Mouse (Mus musculus): ENCODE results near the gene Tacc2. TPM values are rescaled to one million over a fixed set of nuclear protein-coding genes. Genes with fewer than 3 reads are reported as not detected.
A peak's percentile ranks its signal among the peaks of the same experiment; 100 is the strongest.
"Not testable (repeated sequence)": the region's sequence is repeated elsewhere in the genome, so short reads cannot be mapped to it uniquely, and the experiment has no call there.

The Tacc2 gene
- total RNA-seq, 2 experiments from 2014 or later: 208 to 286 TPM

DNA sequence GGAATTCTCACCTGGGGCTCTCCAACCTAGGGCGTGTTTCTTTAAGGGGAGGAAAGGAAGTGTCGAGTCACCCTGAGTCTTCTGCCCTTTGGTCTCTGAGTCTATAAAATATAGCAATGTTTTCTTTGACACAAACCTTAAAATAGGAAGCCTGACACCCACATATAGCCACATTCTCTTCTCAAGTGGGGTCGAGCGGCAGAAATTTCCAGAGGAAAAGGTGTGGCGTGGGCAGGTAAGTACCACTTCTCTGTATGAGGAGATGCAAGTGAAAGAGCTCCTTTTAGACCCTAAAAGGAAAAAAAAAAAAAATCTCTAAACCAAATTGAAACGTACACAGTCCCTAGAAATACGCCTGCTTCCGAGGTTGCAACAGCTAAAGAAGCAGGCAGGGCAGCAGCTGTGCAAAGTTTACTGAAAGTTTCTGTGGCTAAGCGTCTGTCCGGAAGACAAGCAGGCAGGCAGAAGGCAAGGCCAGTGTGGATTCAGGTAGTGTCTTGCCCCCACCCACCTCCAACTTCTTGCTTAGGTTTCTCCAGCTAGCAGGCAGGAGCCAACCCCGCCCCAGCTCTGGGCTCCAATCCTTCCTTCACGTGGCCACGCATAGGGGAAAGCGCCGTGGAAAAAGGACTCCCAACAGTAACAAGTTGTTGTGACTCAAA lies 68.2 kb downstream of the Tacc2 start:
- intact Hi-C loops (cut with DNase I): no loop called here

DNA sequence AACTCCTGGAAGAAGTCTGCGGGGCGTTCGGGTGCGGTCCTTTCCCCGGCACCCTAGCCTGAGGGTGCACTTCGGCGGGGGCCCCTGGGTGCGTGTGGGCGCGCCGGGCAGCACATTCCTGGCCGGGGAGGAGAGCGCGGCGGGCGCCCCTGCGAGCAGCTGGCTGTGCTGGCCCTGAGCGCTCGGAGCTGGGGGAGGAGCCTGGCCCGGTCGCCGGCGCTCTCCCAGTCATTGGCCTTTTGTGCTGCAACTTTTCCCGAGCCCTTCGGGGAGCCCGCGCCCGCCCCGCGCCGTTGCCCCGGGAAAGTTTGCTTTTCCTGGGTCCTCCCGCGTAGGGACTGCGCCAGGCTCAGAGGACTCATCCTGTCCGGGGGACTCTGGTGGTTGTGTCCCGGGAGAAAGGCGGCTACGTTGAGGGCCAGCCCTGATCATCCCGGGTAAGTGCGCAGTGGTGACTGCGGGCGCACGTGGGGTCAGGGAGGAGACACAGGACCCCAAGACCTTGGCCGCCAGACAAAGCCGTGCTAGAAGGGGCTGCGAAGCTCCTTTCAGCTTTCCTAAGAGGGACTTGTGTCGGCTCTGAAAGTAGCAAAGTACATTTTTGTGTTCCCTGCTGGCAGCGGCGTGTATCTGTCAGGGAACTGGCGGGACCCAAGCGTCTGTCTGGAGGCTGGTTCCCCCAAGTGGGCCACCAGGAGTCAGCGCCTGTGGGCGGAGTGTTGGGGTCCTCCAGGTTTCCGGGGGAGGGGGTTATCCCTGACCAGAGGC lies 68.9 kb downstream of the Tacc2 start:
- DNase-seq: peak; percentile 88 to 90

More for the DNA sequence above, 68.2 kb downstream of the Tacc2 start:
- no peak for DNase-seq

DNA sequence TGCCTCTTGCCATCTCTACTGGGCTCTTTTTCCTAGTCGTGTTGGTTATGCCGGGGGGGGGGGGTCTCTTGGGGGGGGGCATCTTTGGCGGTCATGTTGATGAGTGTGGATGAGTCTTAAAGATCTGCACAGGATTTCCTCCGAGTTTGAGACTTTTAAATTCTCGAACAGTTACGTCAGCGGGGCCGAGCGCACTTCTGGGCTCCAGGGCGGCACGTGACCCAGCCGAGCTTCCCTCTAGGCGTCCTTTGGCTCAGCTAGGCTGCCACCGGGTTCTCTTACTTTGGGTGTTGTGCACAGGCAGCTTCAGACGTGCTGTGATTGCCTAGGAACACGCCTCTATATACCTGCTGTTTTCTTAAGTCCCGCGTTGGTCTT lies 69.5 kb downstream of the Tacc2 start:
- peak; percentile 86 to 90 for DNase-seq
- intact Hi-C loops (cut with DNase I): loop anchor here (2.0 kb wide), 1 partner anchor 22 kb away; no protein-coding TSS in a partner anchor

More for the DNA sequence above, 68.9 kb downstream of the Tacc2 start:
- intact Hi-C loops (cut with DNase I): loop anchor here (2.0 kb wide), 1 partner anchor 23 kb away; no protein-coding TSS in a partner anchor

- DNase-seq: no peak
- intact Hi-C loops (cut with DNase I): no loop called here
Measured at GRCm38 (mm10) chr7:130648061-130648460, 70.8 kb downstream of the Tacc2 start.

DNA sequence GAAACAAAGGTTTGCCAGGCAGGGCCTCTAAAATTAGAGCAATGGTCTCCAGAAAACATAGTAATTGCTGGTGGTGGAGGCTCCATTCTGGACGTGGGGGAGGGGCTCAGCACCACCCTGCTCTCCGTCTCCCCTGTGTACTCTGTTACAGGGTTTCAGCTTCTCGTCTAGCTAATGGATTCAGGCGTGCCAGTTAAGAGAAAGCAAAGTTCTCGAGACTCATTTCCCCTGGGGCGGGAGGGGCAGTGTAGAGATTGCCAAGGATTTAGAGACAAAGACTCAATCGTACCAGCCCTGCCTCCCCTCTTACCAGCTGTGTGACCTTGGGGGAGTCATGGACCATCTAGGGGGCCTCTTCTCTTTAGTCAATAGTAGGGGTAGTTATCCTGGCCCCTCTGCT lies 72.0 kb downstream of the Tacc2 start:
- DNase-seq: peak in 1 of 2 experiments; percentile 46
- intact Hi-C loops (cut with DNase I): no loop called here

GRCm38 (mm10) chr7:130650621-130651020 lies 73.4 kb downstream of the Tacc2 start:
- no peak for DNase-seq
- intact Hi-C loops (cut with DNase I): no loop called here

GRCm38 (mm10) chr7:130653036-130653555 lies 75.9 kb downstream of the Tacc2 start:
- intact Hi-C loops (cut with DNase I): no loop called here
- DNase-seq: no peak

DNA sequence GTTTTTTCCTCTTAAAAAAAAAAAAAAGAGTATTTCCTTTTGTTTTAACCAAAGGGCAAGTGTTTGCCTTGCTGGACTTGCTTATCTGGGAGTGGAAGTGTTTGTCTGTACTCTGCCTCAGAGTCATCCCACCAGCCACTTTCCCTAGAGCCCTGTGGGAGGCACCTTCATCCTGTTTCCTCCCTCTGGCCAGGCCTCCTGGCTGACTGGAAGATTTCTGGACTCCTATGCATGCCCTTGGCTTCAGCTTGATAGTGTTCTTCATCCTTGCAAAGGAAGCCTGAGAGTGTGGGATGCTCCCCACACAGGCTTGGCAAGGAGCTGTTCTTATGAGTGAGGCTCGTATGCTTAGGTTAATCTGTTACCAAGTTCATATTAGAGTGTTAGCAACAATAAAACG lies 77.3 kb downstream of the Tacc2 start:
- intact Hi-C loops (cut with DNase I): no loop called here
- peak; percentile 70 to 73 for DNase-seq

GRCm38 (mm10) chr7:130656965-130657364 lies 79.7 kb downstream of the Tacc2 start:
- DNase-seq: no peak
- intact Hi-C loops (cut with DNase I): no loop called here

- intact Hi-C loops (cut with DNase I): no loop called here
- DNase-seq: peak; percentile 84 to 91
Measured at GRCm38 (mm10) chr7:130657751-130658150, 80.5 kb downstream of the Tacc2 start.

DNA sequence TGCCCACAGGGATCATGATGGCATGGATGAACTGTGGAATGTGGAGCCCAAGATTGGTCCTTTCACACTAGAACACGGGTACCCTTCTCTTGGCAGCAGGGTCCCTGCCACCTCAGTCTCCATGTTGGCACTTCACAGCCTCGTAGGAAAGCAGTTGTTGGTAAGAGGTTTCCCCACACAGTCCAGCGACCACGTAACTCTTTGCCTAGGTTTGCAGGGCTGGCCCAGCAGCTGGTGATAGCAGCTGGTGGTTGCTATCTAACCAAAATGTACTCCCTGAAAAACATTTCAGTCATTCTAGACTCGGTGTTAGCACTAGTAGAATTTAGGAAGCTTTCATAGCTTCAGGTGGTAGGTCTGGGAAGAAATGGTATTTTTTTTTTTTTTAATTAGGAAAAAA lies 81.9 kb downstream of the Tacc2 start:
- DNase-seq: no peak
- intact Hi-C loops (cut with DNase I): no loop called here

DNA sequence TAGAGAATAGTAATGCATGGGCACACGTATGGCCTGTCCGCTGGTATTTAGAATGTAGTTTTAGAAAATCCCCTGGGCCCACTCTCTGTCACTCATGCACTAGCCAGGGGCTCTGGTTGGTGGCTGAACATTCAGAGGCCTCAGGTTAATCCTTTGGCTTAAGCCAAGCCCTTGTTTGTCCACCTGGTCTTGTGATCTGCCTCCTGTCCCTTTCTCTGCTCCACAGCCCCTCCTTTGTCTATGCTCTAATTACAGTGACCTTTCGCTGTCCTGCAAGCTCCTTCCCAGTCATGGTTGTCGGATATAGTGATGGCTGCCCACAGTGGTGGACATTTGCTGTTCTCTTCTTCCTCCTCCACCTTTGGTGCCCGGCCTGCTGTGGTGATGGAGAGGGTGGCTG lies 85.0 kb downstream of the Tacc2 start:
- intact Hi-C loops (cut with DNase I): no loop called here
- peak in 1 of 2 experiments; percentile 30 for DNase-seq

DNA sequence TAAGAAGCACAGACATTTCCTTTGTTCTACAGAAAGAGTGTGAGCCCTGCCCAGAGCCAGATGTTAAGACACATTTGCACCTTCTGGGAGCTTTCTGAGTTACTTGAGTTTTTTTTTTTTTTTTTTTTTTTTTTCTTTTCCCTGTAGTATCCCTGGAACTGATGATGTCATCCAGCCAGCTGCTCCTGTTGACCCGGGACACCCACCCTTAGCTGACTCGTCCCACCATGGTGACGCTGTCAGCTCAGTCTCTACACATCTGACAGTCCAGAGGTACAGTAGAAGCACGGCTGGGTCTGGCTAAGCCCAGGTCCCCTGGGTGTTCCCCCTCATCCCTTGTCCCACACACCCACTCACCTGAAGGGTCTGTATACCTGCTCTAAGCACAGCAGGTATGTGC lies 85.6 kb downstream of the Tacc2 start:
- intact Hi-C loops (cut with DNase I): no loop called here
- DNase-seq: peak in 1 of 2 experiments; percentile 37

- no peak for DNase-seq
Measured at GRCm38 (mm10) chr7:130664037-130664436, 86.8 kb downstream of the Tacc2 start.

DNA sequence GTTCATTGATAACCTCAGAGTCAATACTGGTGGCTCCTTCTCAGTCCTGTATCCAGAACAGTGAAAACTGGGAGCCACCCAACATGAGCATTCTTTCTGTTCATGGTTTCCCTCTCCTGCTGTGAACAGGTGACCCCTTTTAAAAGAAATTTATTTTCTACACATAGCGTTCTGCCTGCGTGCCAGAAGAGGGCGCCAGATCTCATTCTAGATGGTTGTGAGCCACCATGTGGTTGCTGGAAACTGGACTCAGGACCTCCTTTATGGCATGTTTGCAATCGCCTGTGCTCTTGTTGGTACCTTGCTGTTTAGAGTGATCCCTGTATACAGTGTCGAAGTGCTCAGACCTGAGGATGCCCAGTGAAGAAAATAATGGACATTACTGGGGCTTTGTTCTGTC lies 87.4 kb downstream of the Tacc2 start:
- intact Hi-C loops (cut with DNase I): no loop called here
- DNase-seq: no peak

More at GRCm38 (mm10) chr7:130664037-130664436, 86.8 kb downstream of the Tacc2 start:
- intact Hi-C loops (cut with DNase I): no loop called here

- no peak for DNase-seq
- intact Hi-C loops (cut with DNase I): no loop called here
Measured at GRCm38 (mm10) chr7:130665358-130665757, 88.1 kb downstream of the Tacc2 start.

DNA sequence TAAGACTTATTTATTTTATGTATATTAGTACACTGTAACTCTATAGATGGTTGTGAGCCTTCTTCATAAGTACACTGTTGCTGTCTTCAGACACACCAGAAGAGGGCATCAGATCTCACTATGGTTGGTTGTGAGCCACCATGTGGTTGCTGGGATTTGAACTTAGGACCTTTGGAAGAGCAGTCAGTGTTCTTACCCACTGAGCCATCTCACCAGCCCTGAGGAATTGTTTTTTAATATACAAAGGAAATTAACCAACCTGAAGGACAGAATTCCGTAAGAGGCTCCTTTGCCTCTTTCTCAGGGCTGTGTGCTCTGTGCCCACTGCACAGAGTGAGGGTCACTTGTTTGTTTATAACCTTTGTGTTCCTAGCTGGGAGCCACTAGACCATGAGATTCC lies 90.8 kb downstream of the Tacc2 start:
- DNase-seq: not testable (repeated sequence)
- intact Hi-C loops (cut with DNase I): loop anchor here (2.0 kb wide), 1 partner anchor 21 kb away; no protein-coding TSS in a partner anchor

DNA sequence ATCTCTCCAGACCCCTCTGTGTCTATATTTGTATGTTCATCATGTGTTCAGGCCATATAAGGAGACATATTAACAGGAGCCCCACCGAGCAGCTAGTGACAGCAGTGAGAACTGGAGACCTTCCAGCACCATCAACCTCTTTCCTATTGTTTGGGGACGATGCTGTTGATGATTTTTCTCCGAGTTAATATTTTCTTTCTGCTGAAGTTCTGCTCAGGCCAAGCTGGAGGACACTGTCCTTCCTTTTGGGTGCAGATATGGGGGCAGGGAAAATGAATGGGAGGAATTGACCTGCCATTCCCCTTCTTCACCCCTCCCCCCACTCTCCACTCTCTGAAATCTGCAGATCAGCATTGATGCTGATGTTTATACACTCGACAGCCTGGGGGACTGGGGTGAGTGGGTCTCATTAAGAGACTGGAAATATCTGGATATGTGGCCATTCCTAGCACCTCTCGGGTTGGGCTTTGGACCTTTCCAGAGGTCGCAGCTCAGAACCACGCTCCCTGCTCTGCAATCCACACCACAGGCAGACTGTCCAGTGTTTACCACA lies 91.6 kb downstream of the Tacc2 start:
- intact Hi-C loops (cut with DNase I): loop anchor here (2.0 kb wide), 1 partner anchor 22 kb away; no protein-coding TSS in a partner anchor
- DNase-seq: peak; percentile 53 to 63

- intact Hi-C loops (cut with DNase I): loop anchor here (2.0 kb wide), 1 partner anchor 23 kb away; no protein-coding TSS in a partner anchor
- peak; percentile 85 to 88 for DNase-seq
Measured at GRCm38 (mm10) chr7:130669370-130669881, 92.2 kb downstream of the Tacc2 start.

- peak; percentile 59 to 63 for DNase-seq
- intact Hi-C loops (cut with DNase I): loop anchor here (5.0 kb wide), 2 partner anchors 63 to 138 kb away; no protein-coding TSS in a partner anchor
Measured at GRCm38 (mm10) chr7:130670358-130670757, 93.1 kb downstream of the Tacc2 start.

DNA sequence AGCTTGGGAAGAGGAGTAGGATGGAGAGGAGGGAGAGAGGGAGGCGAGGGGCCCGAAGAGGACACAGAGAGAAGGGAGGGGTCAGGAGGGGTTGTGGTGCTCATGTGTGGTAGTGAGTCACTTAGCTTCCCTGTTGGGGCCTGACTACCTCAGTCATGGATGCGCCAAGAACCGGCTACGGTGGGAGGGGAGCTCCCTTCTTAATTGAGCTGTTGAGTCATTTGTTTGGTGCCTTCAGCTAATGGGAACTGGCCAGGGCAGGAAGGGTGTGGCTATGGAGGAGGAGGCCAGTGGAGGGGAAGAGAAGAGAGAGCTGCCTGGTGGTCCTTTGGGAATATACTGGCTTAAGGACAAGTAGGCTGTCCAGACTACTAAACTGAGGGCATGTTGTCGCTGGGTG lies 94.1 kb downstream of the Tacc2 start:
- DNase-seq: peak; percentile 85 to 86
- intact Hi-C loops (cut with DNase I): loop anchor here (5.0 kb wide), 2 partner anchors 64 to 139 kb away; no protein-coding TSS in a partner anchor
